Comparison of ENCODE assay signal across 8 mouse cellular contexts in genomic region chr4:138426778-138427705, GRCm38 (mm10). TPM values are rescaled to one million over a fixed set of nuclear protein-coding genes. Genes with fewer than 3 reads are reported as not detected.
A peak's percentile ranks its signal among the peaks of the same experiment; 100 is the strongest.
DNase-seq lines count a peak whose midpoint lies in the region; ATAC-seq lines count a peak whose summit lies in the region.

No protein-coding gene starts in this region.

- H3K4me3 ChIP-seq in midbrain, embryonic 14.5 days (replicated peaks; ENCODE audit: low read depth, low read length), result no peak overlapping the region

- no peaks in the 10 kb centered on the region for H3K27me3 ChIP-seq in midbrain, embryonic 14.5 days (ENCODE audit: control insufficient read depth, insufficient read depth, low read length)

- peak; percentile 67 to 79 for DNase-seq in urinary bladder, adult 18-20 months (ENCODE audit: low spot score in 2 of 2)
- DNase-seq in urinary bladder, postnatal 10 days (ENCODE audit: low spot score), result no peak
- peak; percentile 78 for DNase-seq in embryo, embryonic 11 days
- DNase-seq in gastrocnemius, postnatal 25 days, result peak; percentile 69
- peak; percentile 75 for DNase-seq in kidney, adult 11 months
- peak; percentile 85 to 91 for DNase-seq in left cerebral cortex, postnatal 36 days (ENCODE audit: low spot score in 2 of 2)
- DNase-seq in midbrain, embryonic 14.5 days, result peak; percentile 89
- peak; percentile 42 for DNase-seq in spleen, adult 12 weeks (ENCODE audit: low spot score)

- H3K4me2 ChIP-seq in midbrain, embryonic 14.5 days (ENCODE audit: low read length), result no peak overlapping the region

- H3K4me1 ChIP-seq in midbrain, embryonic 14.5 days (ENCODE audit: control insufficient read depth, insufficient read depth, low read length), result no peaks in the 10 kb centered on the region

- intact Hi-C loops in left cerebral cortex, postnatal 36 days (cut with DNase I), result loop anchor here (2.0 to 5.0 kb wide), 3 partner anchors 35 to 108 kb away; no protein-coding TSS in a partner anchor

- H3K27ac ChIP-seq in midbrain, embryonic 14.5 days (replicated peaks; ENCODE audit: low read depth, low read length), result no peak overlapping the region

- ATAC-seq in midbrain, embryonic 14.5 days (ENCODE audit: low FRiP score, low TSS enrichment), result no peak

- WGBS in midbrain, embryonic 14.5 days, result 41% methylated on average over 22 of the region's 22 CpGs

- H3K36me3 ChIP-seq in midbrain, embryonic 14.5 days (ENCODE audit: control insufficient read depth, insufficient read depth, low read length), result no peaks in the 10 kb centered on the region

- no peaks in the 10 kb centered on the region for H3K9me3 ChIP-seq in midbrain, embryonic 14.5 days (ENCODE audit: control insufficient read depth, low read length)

- no peak overlapping the region for H3K9ac ChIP-seq in midbrain, embryonic 14.5 days (replicated peaks; ENCODE audit: low read length)

RNA-seq across cellular contexts. Expression of gene Mul1, which starts 7.4 kb away (rescaled TPM):
- 10 to 100 TPM; 41.5 to 43.0 TPM for total RNA-seq in gastrocnemius, postnatal 25 days (2021)
- 10 to 100 TPM; 56.4 to 58.5 TPM for total RNA-seq in left cerebral cortex, postnatal 36 days (2021)
- 22.8 and 23.8 TPM in 2 replicates for polyA plus RNA-seq in midbrain, embryonic 14.5 days (2014; fragmentation: Nextera tagmentation; extraction: Ambion mirVana)

RNA-seq across cellular contexts. Expression of gene Camk2n1, which starts 27.1 kb away (rescaled TPM):
- 1 to 10 TPM; 4.2 to 5.5 TPM for total RNA-seq in gastrocnemius, postnatal 25 days (2021)
- 1,000 to 10,000 TPM; 1,236 to 1,427 TPM for total RNA-seq in left cerebral cortex, postnatal 36 days (2021)
- 15.4 and 20.5 TPM in 2 replicates for polyA plus RNA-seq in midbrain, embryonic 14.5 days (2014; fragmentation: Nextera tagmentation; extraction: Ambion mirVana)

RNA-seq across cellular contexts. Expression of gene Fam43b, which starts 30.7 kb away (rescaled TPM):
- not detected for total RNA-seq in gastrocnemius, postnatal 25 days (2021)
- total RNA-seq in left cerebral cortex, postnatal 36 days (2021), result 10 to 100 TPM; 27.0 to 35.4 TPM
- polyA plus RNA-seq in midbrain, embryonic 14.5 days (2014; fragmentation: Nextera tagmentation; extraction: Ambion mirVana), result 5.4 and 6.7 TPM in 2 replicates

RNA-seq across cellular contexts. Expression of gene Cda, which starts 59.2 kb away (rescaled TPM):
- total RNA-seq in gastrocnemius, postnatal 25 days (2021), result 1 to 10 TPM in 1 of 2 experiments, under 1 TPM in 1; 0.82 to 1.2 TPM
- total RNA-seq in left cerebral cortex, postnatal 36 days (2021), result 1 to 10 TPM; 3.5 to 3.7 TPM
- 2.4 and 4.6 TPM in 2 replicates for polyA plus RNA-seq in midbrain, embryonic 14.5 days (2014; fragmentation: Nextera tagmentation; extraction: Ambion mirVana)

Comparison
In these comparisons a context has a peak if more than half of its experiments do, and no peak if none do; other contexts are left out.
1. RNA of gene Camk2n1, which starts 27.1 kb away (total RNA-seq): 1,236 to 1,427 TPM in left cerebral cortex, postnatal 36 days; 4.2 to 5.5 TPM in gastrocnemius, postnatal 25 days; every median in the first group is over 100 times any median in the second.
2. RNA of gene Fam43b, which starts 30.7 kb away (total RNA-seq): 27.0 to 35.4 TPM in left cerebral cortex, postnatal 36 days; not detected in gastrocnemius, postnatal 25 days; every median in the first group is over 10 times any median in the second.